Mouse (Mus musculus) erythroblast, embryonic 14.5 days (primary cell): ENCODE results near the gene Hand1.

Source experiments
- GATA1 ChIP-seq: IDR thresholded peaks from 2 replicates; pipeline ENCODE4 v1.6.1; 2012; ENCODE audit warnings: low read length, inconsistent platforms, mixed read lengths
- TAL1 ChIP-seq: IDR thresholded peaks from 3 replicates; pipeline ENCODE4 v1.6.1; 2012; ENCODE audit warnings: low read length, inconsistent platforms, mixed read lengths

DNA sequence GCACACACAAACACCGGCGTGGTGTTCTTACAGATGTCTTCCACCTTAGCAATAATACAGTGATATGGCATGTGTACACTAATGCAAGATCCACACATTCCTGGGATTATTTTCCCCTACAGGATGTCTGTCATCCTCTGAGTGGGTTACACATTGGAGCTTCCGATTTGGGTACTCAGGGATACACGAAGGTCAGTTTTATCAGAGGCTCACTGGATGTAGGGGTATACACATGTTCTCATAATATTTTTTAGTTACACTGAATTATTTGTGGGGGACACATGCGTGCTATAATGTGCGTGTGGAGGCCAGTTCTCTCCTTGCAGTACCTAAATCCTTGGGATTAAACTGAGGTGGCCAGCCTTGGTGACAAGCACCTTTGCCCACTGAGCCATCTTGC, 1.4 kb upstream of the Hand1 start:
- TF ChIP-seq TAL1: no peak
- TF ChIP-seq GATA1: no peak
